Comparison of ENCODE assay signal across 9 mouse cellular contexts in genomic region chr11:68874841-68875240, GRCm38 (mm10). TPM values are rescaled to one million over a fixed set of nuclear protein-coding genes. Genes with fewer than 3 reads are reported as not detected.
DNase-seq lines count a peak whose midpoint lies in the region; ATAC-seq and TF ChIP-seq lines count a peak whose summit lies in the region.
"Had no signal": no experiment of that assay in that cellular context is flagged by ENCODE, and none has a peak within 500 bp of the region (broad histone marks: within the 10 kb centered on the region; RNA-seq: fewer than 3 reads in every experiment).

No protein-coding gene starts in this region.

- no peak overlapping the region for H3K4me2 ChIP-seq in stomach, postnatal 0 days (replicated peaks; ENCODE audit: low read depth)
- H3K4me2 ChIP-seq: limb, embryonic 13.5 days had no signal

- no peak overlapping the region for H3K27ac ChIP-seq in heart, embryonic 10.5 days
- H3K27ac ChIP-seq in embryonic facial prominence, embryonic 10.5 days (replicated peaks), result no peak overlapping the region
- H3K27ac ChIP-seq in stomach, postnatal 0 days (replicated peaks), result no peak overlapping the region
- H3K27ac ChIP-seq: limb, embryonic 13.5 days had no signal

- peaks cover 7% of the 10 kb centered on the region; the same call in 1 of the 2 replicates for H3K4me1 ChIP-seq in heart, embryonic 10.5 days
- H3K4me1 ChIP-seq in embryonic facial prominence, embryonic 10.5 days, result peaks cover 7% of the 10 kb centered on the region
- no peaks in the 10 kb centered on the region for H3K4me1 ChIP-seq in stomach, postnatal 0 days (replicated peaks; ENCODE audit: control insufficient read depth, insufficient read depth)

- no peaks in the 10 kb centered on the region for H3K36me3 ChIP-seq in heart, embryonic 10.5 days
- no peaks in the 10 kb centered on the region for H3K36me3 ChIP-seq in embryonic facial prominence, embryonic 10.5 days (replicated peaks)
- H3K36me3 ChIP-seq in stomach, postnatal 0 days (ENCODE audit: control insufficient read depth, insufficient read depth, low read length), result no peaks in the 10 kb centered on the region
- H3K36me3 ChIP-seq: limb, embryonic 13.5 days had no signal

- peak; percentile 89 for TF ChIP-seq CTCF in stomach, postnatal 0 days (IDR thresholded peaks at IDR 0.05; ENCODE audit: low read depth)

- no peak overlapping the region for H3K9ac ChIP-seq in stomach, postnatal 0 days (ENCODE audit: low read length)
- H3K9ac ChIP-seq: limb, embryonic 13.5 days had no signal

- DNase-seq in heart, adult 18-20 months, result peak; percentile 66 to 80
- DNase-seq in heart, embryonic 10.5 days (ENCODE audit: low spot score), result no peak
- DNase-seq in 416B (ENCODE audit: low read depth) (peak; percentile 83), adipocyte (ENCODE audit: low spot score) (peak; percentile 88)
- DNase-seq in embryonic facial prominence, embryonic 10.5 days (ENCODE audit: low spot score), result peak; percentile 63
- DNase-seq in kidney, postnatal 10 days, result peak; percentile 86
- peak; percentile 71 for DNase-seq in stomach, postnatal 0 days (ENCODE audit: low spot score)

- no peak for TF ChIP-seq EP300 in stomach, postnatal 0 days (optimal IDR thresholded peaks at IDR 0.05)

- H3K9me3 ChIP-seq in heart, embryonic 10.5 days, result no peaks in the 10 kb centered on the region
- H3K9me3 ChIP-seq in embryonic facial prominence, embryonic 10.5 days, result no peaks in the 10 kb centered on the region
- H3K9me3 ChIP-seq in stomach, postnatal 0 days (ENCODE audit: control insufficient read depth, low read length), result no peaks in the 10 kb centered on the region
- H3K9me3 ChIP-seq: limb, embryonic 13.5 days had no signal

- no peaks in the 10 kb centered on the region for H3K27me3 ChIP-seq in heart, embryonic 10.5 days (ENCODE audit: insufficient read depth, poor library complexity, severe bottlenecking)
- no peaks in the 10 kb centered on the region for H3K27me3 ChIP-seq in embryonic facial prominence, embryonic 10.5 days (replicated peaks; ENCODE audit: low read depth, poor library complexity, severe bottlenecking)
- no peaks in the 10 kb centered on the region for H3K27me3 ChIP-seq in stomach, postnatal 0 days (ENCODE audit: control insufficient read depth, insufficient read depth, low read length)
- H3K27me3 ChIP-seq: limb, embryonic 13.5 days had no signal

- H3K4me3 ChIP-seq in heart, embryonic 10.5 days, result no peak overlapping the region
- H3K4me3 ChIP-seq in embryonic facial prominence, embryonic 10.5 days, result no peak overlapping the region
- H3K4me3 ChIP-seq in stomach, postnatal 0 days (ENCODE audit: low read depth, low read length), result no peak overlapping the region
- H3K4me3 ChIP-seq: limb, embryonic 13.5 days had no signal

- ATAC-seq in megakaryocyte, adult 5-6 weeks (ENCODE audit: poor library complexity, severe bottlenecking), result peak; percentile 48
- ATAC-seq in stomach, postnatal 0 days (ENCODE audit: low FRiP score, low TSS enrichment), result peak; percentile 80

- WGBS in heart, embryonic 10.5 days, result 0% methylated on average over 2 of the region's 2 CpGs
- 0% methylated on average over 2 of the region's 2 CpGs for WGBS in embryonic facial prominence, embryonic 10.5 days
- WGBS in stomach, postnatal 0 days, result 0% methylated on average over 2 of the region's 2 CpGs

RNA-seq across cellular contexts. Expression of gene Ndel1, which starts 3.2 kb away (rescaled TPM):
- 10 to 100 TPM; 61.2 to 64.3 TPM for total RNA-seq in heart, adult 18-20 months (2021)
- 68.7 and 69.2 TPM in 2 replicates for polyA plus RNA-seq in heart, embryonic 10.5 days (2016; fragmentation: Nextera tagmentation; extraction: Ambion mirVana)
- polyA plus RNA-seq in embryonic facial prominence, embryonic 10.5 days (2016; fragmentation: Nextera tagmentation; extraction: Ambion mirVana), result 56.5 and 57.4 TPM in 2 replicates
- 48.9 and 53.9 TPM in 2 replicates for total RNA-seq in megakaryocyte, adult 5-6 weeks (2015)
- total RNA-seq in megakaryocyte, adult 5-6 weeks (2017), result 71.2 and 114 TPM in 2 replicates
- 86.4 and 92.6 TPM in 2 replicates for polyA plus RNA-seq in stomach, postnatal 0 days (2015; fragmentation: Nextera tagmentation; extraction: Ambion mirVana)

RNA-seq across cellular contexts. Expression of gene Rnf222, which starts 13.5 kb away (rescaled TPM):
- under 1 TPM; 0.15 to 0.21 TPM for total RNA-seq in heart, adult 18-20 months (2021)
- polyA plus RNA-seq in heart, embryonic 10.5 days (2016; fragmentation: Nextera tagmentation; extraction: Ambion mirVana), result 0.09 and 0.11 TPM in 2 replicates
- not detected in 2 replicates for polyA plus RNA-seq in embryonic facial prominence, embryonic 10.5 days (2016; fragmentation: Nextera tagmentation; extraction: Ambion mirVana)
- total RNA-seq in megakaryocyte, adult 5-6 weeks (2015), result not detected in 2 replicates
- not detected in 2 replicates for total RNA-seq in megakaryocyte, adult 5-6 weeks (2017)
- 5.4 and 5.8 TPM in 2 replicates for polyA plus RNA-seq in stomach, postnatal 0 days (2015; fragmentation: Nextera tagmentation; extraction: Ambion mirVana)

RNA-seq across cellular contexts. Expression of gene Rpl26, which starts 26.5 kb away (rescaled TPM):
- 100 to 1,000 TPM; 679 to 731 TPM for total RNA-seq in heart, adult 18-20 months (2021)
- 711 and 869 TPM in 2 replicates for polyA plus RNA-seq in heart, embryonic 10.5 days (2016; fragmentation: Nextera tagmentation; extraction: Ambion mirVana)
- polyA plus RNA-seq in embryonic facial prominence, embryonic 10.5 days (2016; fragmentation: Nextera tagmentation; extraction: Ambion mirVana), result 1,085 and 1,128 TPM in 2 replicates
- 2,468 and 2,587 TPM in 2 replicates for total RNA-seq in megakaryocyte, adult 5-6 weeks (2015)
- total RNA-seq in megakaryocyte, adult 5-6 weeks (2017), result 3,510 and 4,069 TPM in 2 replicates
- polyA plus RNA-seq in stomach, postnatal 0 days (2015; fragmentation: Nextera tagmentation; extraction: Ambion mirVana), result 856 and 899 TPM in 2 replicates

RNA-seq across cellular contexts. Expression of gene Odf4, which starts 52.0 kb away (rescaled TPM):
- not detected for total RNA-seq in heart, adult 18-20 months (2021)
- not detected in 2 replicates for polyA plus RNA-seq in heart, embryonic 10.5 days (2016; fragmentation: Nextera tagmentation; extraction: Ambion mirVana)
- not detected in 2 replicates for polyA plus RNA-seq in embryonic facial prominence, embryonic 10.5 days (2016; fragmentation: Nextera tagmentation; extraction: Ambion mirVana)
- total RNA-seq in megakaryocyte, adult 5-6 weeks (2015), result not detected in 2 replicates
- not detected in 2 replicates for total RNA-seq in megakaryocyte, adult 5-6 weeks (2017)
- polyA plus RNA-seq in stomach, postnatal 0 days (2015; fragmentation: Nextera tagmentation; extraction: Ambion mirVana), result 0.22 TPM in 1 of 2 replicates, not detected in the other
- polyA plus RNA-seq: limb, embryonic 13.5 days had no signal
